Mouse (Mus musculus): ENCODE data around the gene Slc5a11.

DNA sequence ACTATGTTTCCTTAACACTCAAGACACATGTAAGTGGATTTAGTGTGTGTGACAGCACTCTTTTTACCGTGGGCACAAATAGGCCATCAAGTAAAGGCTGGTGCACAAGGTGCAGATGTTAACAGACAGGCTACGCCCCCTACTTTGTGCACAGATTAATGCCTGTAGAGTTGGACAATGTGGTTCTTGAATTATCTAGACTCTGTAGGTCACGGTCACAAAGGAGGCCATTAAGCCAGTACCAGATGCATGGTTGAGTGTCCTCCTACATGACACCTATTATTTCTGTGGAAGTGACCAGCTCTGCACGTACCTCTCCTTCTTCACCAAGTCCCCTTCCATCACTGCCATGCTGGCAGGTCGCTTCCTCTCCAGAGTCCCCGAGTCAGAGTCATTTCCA, 81.5 kb downstream of the Slc5a11 start:
- TF ChIP-seq POLR2A (IDR thresholded peaks at IDR 0.05; ENCODE audit: extremely low read depth, insufficient read depth, low read length) (no peak), CTCF (IDR thresholded peaks at IDR 0.05; ENCODE audit: extremely low read depth, insufficient read depth, low read length) (no peak)

Data from cortical plate, adult 2 months (tissue).